Mouse (Mus musculus) gastrocnemius, postnatal 14 days (tissue): Measurements from ENCODE around the gene E2f7. TPM values are rescaled to one million over a fixed set of nuclear protein-coding genes. Genes with fewer than 3 reads are reported as not detected.

ENCODE experiments used
- DNase-seq: peaks from one replicate; pipeline ENCODE4 v3.0.0; 2021; ENCODE audit warnings: mixed read lengths
- intact Hi-C: fragments of 180-260 bp; cut with DNase I; formaldehyde crosslinking; loops from one replicate; pipeline ENCODE4 v1.15.1; 2025; ENCODE audit warnings: low total_unique reads
- total RNA-seq, 2 experiments: library from RNA; stranded (reverse); gene quantifications; 2 replicates each; pipeline ENCODE4 v1.2.3; 2021

Gene E2f7
- total RNA-seq, 2 experiments from 2014 or later, result 2.2 to 2.3 TPM

- DNase-seq, result no peak
- intact Hi-C loops, result no loop called here
These were observed 87.1 kb downstream of the E2f7 start for GRCm38 (mm10) chr10:110832336-110832735.

GRCm38 (mm10) chr10:110835115-110835806, 90.0 kb downstream of the E2f7 start:
- intact Hi-C loops, result no loop called here
- DNase-seq, result no peak

Other genes starting within 250 kb of the E2f7 start
- gene Csrp2, start 174.3 kb downstream of the E2f7 start, total RNA-seq, result 10 to 100 TPM; 28.1 to 28.6 TPM